8 mouse cellular contexts compared by ENCODE assay signal in genomic region chr10:98543253-98543997, GRCm38 (mm10).
DNase-seq lines count a peak whose midpoint lies in the region; ATAC-seq and TF ChIP-seq lines count a peak whose summit lies in the region.

No protein-coding gene starts in this region.

- H3K4me2 ChIP-seq in kidney, postnatal 0 days (ENCODE audit: low read length) = no peak overlapping the region
- no peak overlapping the region for H3K4me2 ChIP-seq in stomach, embryonic 15.5 days

- H3K27ac ChIP-seq in liver, adult 2 months (replicated peaks; ENCODE audit: insufficient read depth, low read depth, low read length) = no peak overlapping the region
- 0 out of 2 replicates have a peak overlapping the region, but pooled peaks have one; percentile 4 for H3K27ac ChIP-seq in kidney, postnatal 0 days
- H3K27ac ChIP-seq in stomach, embryonic 15.5 days = peak overlapping the region; percentile 35; the same call in 1 of the 2 replicates

- no peaks in the 10 kb centered on the region for H3K9me3 ChIP-seq in kidney, postnatal 0 days (replicated peaks; ENCODE audit: low read length)
- H3K9me3 ChIP-seq in stomach, embryonic 15.5 days = no peaks in the 10 kb centered on the region

- peak; percentile 13 for DNase-seq in cerebellum, adult 9-10 months
- no peak for DNase-seq in cerebellum, postnatal 25 days
- DNase-seq in liver, adult 2 months (ENCODE audit: extremely low read depth, low read depth, low spot score) = peak; percentile 68
- no peak for DNase-seq in liver
- DNase-seq in kidney, postnatal 0 days (ENCODE audit: low spot score) = peak; percentile 80
- DNase-seq in layer of hippocampus, adult 18-20 months (ENCODE audit: low spot score in 2 of 2) = no peak
- DNase-seq in spleen, postnatal 10 days (ENCODE audit: low spot score in 2 of 2) = no peak

- no peak overlapping the region for H3K9ac ChIP-seq in liver, adult 2 months (ENCODE audit: low read depth, low read length)
- H3K9ac ChIP-seq in kidney, postnatal 0 days (ENCODE audit: low read depth, low read length) = no peak overlapping the region
- no peak overlapping the region for H3K9ac ChIP-seq in stomach, embryonic 15.5 days

- no peaks in the 10 kb centered on the region for H3K36me3 ChIP-seq in liver, adult 2 months (ENCODE audit: control insufficient read depth, insufficient read depth, low read length)
- H3K36me3 ChIP-seq in kidney, postnatal 0 days (ENCODE audit: insufficient read depth, low read length) = no peaks in the 10 kb centered on the region
- H3K36me3 ChIP-seq in stomach, embryonic 15.5 days = no peaks in the 10 kb centered on the region

- WGBS in liver, adult 2 months = 35% methylated on average over 8 of the region's 8 CpGs
- WGBS in kidney, postnatal 0 days = 17% methylated on average over 8 of the region's 8 CpGs
- 19% methylated on average over 8 of the region's 8 CpGs for WGBS in stomach, embryonic 15.5 days

- no peaks in the 10 kb centered on the region; the same call in 1 of the 2 replicates for H3K27me3 ChIP-seq in liver, adult 2 months (ENCODE audit: control insufficient read depth, insufficient read depth, low read length)
- no peaks in the 10 kb centered on the region for H3K27me3 ChIP-seq in kidney, postnatal 0 days (ENCODE audit: insufficient read depth, low read length)
- no peaks in the 10 kb centered on the region for H3K27me3 ChIP-seq in stomach, embryonic 15.5 days (replicated peaks)

- TF ChIP-seq CTCF in liver, adult 2 months (IDR thresholded peaks at IDR 0.05; ENCODE audit: low read depth, low read length) = no peak
- no peak for TF ChIP-seq CTCF in kidney, postnatal 0 days (IDR thresholded peaks at IDR 0.05; ENCODE audit: low read depth)

- no peak overlapping the region for H3K4me3 ChIP-seq in liver, adult 2 months (ENCODE audit: insufficient read depth, low read depth, low read length)
- no peak overlapping the region for H3K4me3 ChIP-seq in kidney, postnatal 0 days (replicated peaks; ENCODE audit: low read depth, low read length)
- no peak overlapping the region for H3K4me3 ChIP-seq in stomach, embryonic 15.5 days (replicated peaks)

- H3K79me2 ChIP-seq in liver, adult 2 months (ENCODE audit: control insufficient read depth, insufficient read depth, low read length) = no peaks in the 10 kb centered on the region

- peaks cover 3% of the 10 kb centered on the region; the same call in 1 of the 2 replicates for H3K4me1 ChIP-seq in liver, adult 2 months (ENCODE audit: control insufficient read depth, insufficient read depth, low read length)
- 0 out of 2 replicates have a peak, but pooled peaks cover 7% of the 10 kb centered on the region for H3K4me1 ChIP-seq in kidney, postnatal 0 days (replicated peaks; ENCODE audit: insufficient read depth, low read length)
- H3K4me1 ChIP-seq in stomach, embryonic 15.5 days = peaks cover 8% of the 10 kb centered on the region; the same call in 1 of the 2 replicates

- no peak for ATAC-seq in kidney, postnatal 0 days (replicated peaks; ENCODE audit: low FRiP score, low read depth)
- no peak for ATAC-seq in stomach, embryonic 15.5 days (ENCODE audit: insufficient read depth, low FRiP score, low read depth)

- TF ChIP-seq POLR2A in liver, adult 2 months (IDR thresholded peaks at IDR 0.05; ENCODE audit: extremely low read depth, insufficient read depth, low read length) = no peak

Comparison
In these comparisons a context has a peak if more than half of its experiments do, and no peak if none do; other contexts are left out.
1. DNase-seq: peak in cerebellum, adult 9-10 months (single experiment), liver, adult 2 months (single experiment) and kidney, postnatal 0 days (single experiment); none in cerebellum, postnatal 25 days (0 of 2), liver (single experiment), layer of hippocampus, adult 18-20 months (0 of 2) and spleen, postnatal 10 days (0 of 2).